Mouse (Mus musculus) neural tube, embryonic 14.5 days (tissue): ENCODE results near the gene Ltb4r2. TPM values are rescaled to one million over a fixed set of nuclear protein-coding genes. Genes with fewer than 3 reads are reported as not detected.
A peak's percentile ranks its signal among the peaks of the same experiment; 100 is the strongest.

Experiments used
- ATAC-seq: fragments of 200-750 bp; cut with Nextera tagmentation; 2 replicates; pipeline ENCODE4 v1.8.0; 2017; ENCODE audit warnings: low read depth, mild to moderate bottlenecking, moderate TSS enrichment, moderate library complexity
- H3K27ac ChIP-seq: fragments of 300-500 bp; sonication (generic); 2 replicates; pipeline ENCODE4 v1.5.1; 2014; ENCODE audit warnings: low read depth, mild to moderate bottlenecking, control low read depth, low read length, moderate library complexity, mixed read lengths
- H3K27me3 ChIP-seq: fragments of 300-500 bp; sonication (generic); 2 replicates; pipeline ENCODE4 v1.6.1; 2014; ENCODE audit warnings: low read length; ENCODE audit not compliant: control insufficient read depth, insufficient read depth
- H3K36me3 ChIP-seq: fragments of 300-500 bp; sonication (generic); 2 replicates; pipeline ENCODE4 v1.6.1; 2014; ENCODE audit warnings: low read length, mixed read lengths; ENCODE audit not compliant: control insufficient read depth, insufficient read depth
- H3K4me1 ChIP-seq: fragments of 300-500 bp; sonication (generic); 2 replicates; pipeline ENCODE4 v1.6.1; 2014; ENCODE audit warnings: low read length; ENCODE audit not compliant: control insufficient read depth, insufficient read depth
- H3K4me2 ChIP-seq: fragments of 300-500 bp; sonication (generic); 2 replicates; pipeline ENCODE4 v1.6.1; 2014; ENCODE audit warnings: mild to moderate bottlenecking, low read depth, low read length, control low read depth
- H3K4me3 ChIP-seq: fragments of 300-500 bp; sonication (generic); 2 replicates; pipeline ENCODE4 v1.5.1; 2014; ENCODE audit warnings: low read depth, low read length, control low read depth, mixed read lengths
- H3K9ac ChIP-seq: fragments of 300-500 bp; sonication (generic); replicated peaks from 2 replicates; pipeline ENCODE4 v1.6.1; 2014; ENCODE audit warnings: low read depth, mild to moderate bottlenecking, control low read depth, low read length, mixed read lengths
- H3K9me3 ChIP-seq: fragments of 300-500 bp; sonication (generic); 2 replicates; pipeline ENCODE4 v1.6.1; 2016; ENCODE audit warnings: low read length; ENCODE audit not compliant: control insufficient read depth
- WGBS: fragments of 180-500 bp; shearing (Covaris S2); extraction: QIAGEN DNeasy Blood & Tissue Kit; methylation state at CpG from one replicate; pipeline ENCODE4 v1.1.7; 2014; 5-methylcytosine and 5-hydroxymethylcytosine counted together
- polyA plus RNA-seq: library from polyadenylated mRNA; unstranded; fragments of >200 nt; fragmentation: Nextera tagmentation; extraction: Ambion mirVana; gene quantifications from 2 replicates; pipeline ENCODE4 v1.2.1, GENCODE M21; 2014

Gene Ltb4r2
- polyA plus RNA-seq, 1 experiment from 2014 or later, result 0.59 TPM

GRCm38 (mm10) chr14:55730531-55731032, 30.6 kb upstream of the Ltb4r2 start:
- no peaks in the 10 kb centered on the region for H3K36me3 ChIP-seq
- ATAC-seq, result no peak
- WGBS, result 82% methylated on average over 7 of the region's 7 CpGs
- no peaks in the 10 kb centered on the region for H3K9me3 ChIP-seq
- H3K27ac ChIP-seq, result no peak overlapping the region
- H3K4me3 ChIP-seq, result no peak overlapping the region
- H3K4me2 ChIP-seq, result no peak overlapping the region
- H3K4me1 ChIP-seq, result no peaks in the 10 kb centered on the region
- no peaks in the 10 kb centered on the region for H3K27me3 ChIP-seq
- no peak overlapping the region for H3K9ac ChIP-seq

GRCm38 (mm10) chr14:55733889-55734288, 27.3 kb upstream of the Ltb4r2 start:
- 83% methylated on average over 10 of the region's 10 CpGs for WGBS
- H3K9me3 ChIP-seq, result no peaks in the 10 kb centered on the region

GRCm38 (mm10) chr14:55734869-55735268, 26.4 kb upstream of the Ltb4r2 start:
- no peaks in the 10 kb centered on the region for H3K4me1 ChIP-seq
- no peak for ATAC-seq
- no peak overlapping the region for H3K9ac ChIP-seq
- H3K27me3 ChIP-seq, result no peaks in the 10 kb centered on the region
- H3K27ac ChIP-seq, result no peak overlapping the region
- H3K9me3 ChIP-seq, result no peaks in the 10 kb centered on the region
- H3K4me3 ChIP-seq, result no peak overlapping the region
- WGBS, result 74% methylated on average over 7 of the region's 7 CpGs
- peaks cover 4% of the 10 kb centered on the region; the same call in 1 of the 2 replicates for H3K36me3 ChIP-seq
- no peak overlapping the region for H3K4me2 ChIP-seq

More at GRCm38 (mm10) chr14:55733889-55734288, 27.3 kb upstream of the Ltb4r2 start:
- Histone ChIP-seq H3K27ac (no peak overlapping the region), H3K4me1 (no peaks in the 10 kb centered on the region), H3K9ac (no peak overlapping the region), H3K27me3 (no peaks in the 10 kb centered on the region), H3K36me3 (peaks cover 3% of the 10 kb centered on the region; the same call in 1 of the 2 replicates), H3K4me2 (no peak overlapping the region), H3K4me3 (no peak overlapping the region)
- no peak for ATAC-seq

- Histone ChIP-seq H3K9me3 (no peaks in the 10 kb centered on the region), H3K36me3 (peaks cover 9% of the 10 kb centered on the region; the same call in 1 of the 2 replicates), H3K9ac (no peak overlapping the region), H3K27me3 (no peaks in the 10 kb centered on the region), H3K4me1 (no peaks in the 10 kb centered on the region), H3K4me2 (no peak overlapping the region), H3K27ac (no peak overlapping the region), H3K4me3 (no peak overlapping the region)
- WGBS, result 67% methylated on average over 3 of the region's 3 CpGs
- no peak for ATAC-seq
Observed at GRCm38 (mm10) chr14:55735334-55735733, 25.9 kb upstream of the Ltb4r2 start.

GRCm38 (mm10) chr14:55735758-55736157, 25.5 kb upstream of the Ltb4r2 start:
- ATAC-seq, result no peak
- Histone ChIP-seq H3K4me2 (no peak overlapping the region), H3K4me3 (no peak overlapping the region), H3K36me3 (peaks cover 9% of the 10 kb centered on the region; the same call in 1 of the 2 replicates), H3K27ac (no peak overlapping the region), H3K9ac (no peak overlapping the region), H3K27me3 (no peaks in the 10 kb centered on the region), H3K4me1 (no peaks in the 10 kb centered on the region), H3K9me3 (no peaks in the 10 kb centered on the region)
- 85% methylated on average over 4 of the region's 4 CpGs for WGBS

- ATAC-seq, result no peak
- 91% methylated on average over 9 of the region's 9 CpGs for WGBS
- H3K36me3 ChIP-seq, result peaks cover 9% of the 10 kb centered on the region; the same call in 1 of the 2 replicates
- H3K9me3 ChIP-seq, result no peaks in the 10 kb centered on the region
- no peak overlapping the region for H3K4me3 ChIP-seq
- H3K27me3 ChIP-seq, result no peaks in the 10 kb centered on the region
- no peak overlapping the region for H3K27ac ChIP-seq
- H3K4me1 ChIP-seq, result no peaks in the 10 kb centered on the region
- no peak overlapping the region for H3K4me2 ChIP-seq
- no peak overlapping the region for H3K9ac ChIP-seq
Observed at GRCm38 (mm10) chr14:55737086-55737687, 24.0 kb upstream of the Ltb4r2 start.

- no peak overlapping the region for H3K4me3 ChIP-seq
- no peak overlapping the region for H3K9ac ChIP-seq
- 20% methylated on average over 10 of the region's 10 CpGs for WGBS
Observed at GRCm38 (mm10) chr14:55743711-55744110, 17.5 kb upstream of the Ltb4r2 start.

GRCm38 (mm10) chr14:55745180-55745860, 15.9 kb upstream of the Ltb4r2 start, which contains the start of the genes Dhrs1 and Nop9:
Gene Dhrs1 (minus strand): TSS chr14:55745690.
Gene Nop9 (plus strand): TSS chr14:55745693.
- Histone ChIP-seq H3K9ac (peak within 1 kb of the TSS; percentile 74), H3K36me3 (0 out of 2 replicates have a peak, but pooled peaks cover under 1% of the 10 kb centered on the region), H3K4me1 (peaks cover 23% of the 10 kb centered on the region), H3K27ac (0 out of 2 replicates have a peak within 1 kb of the TSS, but pooled peaks have one; percentile 0), H3K9me3 (no peaks in the 10 kb centered on the region), H3K4me2 (peak within 1 kb of the TSS; percentile 96), H3K27me3 (no peaks in the 10 kb centered on the region), H3K4me3 (peak within 1 kb of the TSS; percentile 84)
- 1% methylated on average over 48 of the region's 48 CpGs for WGBS
- peak; percentile 83 for ATAC-seq

More at GRCm38 (mm10) chr14:55743711-55744110, 17.5 kb upstream of the Ltb4r2 start:
- Histone ChIP-seq H3K27ac (no peak overlapping the region), H3K27me3 (no peaks in the 10 kb centered on the region), H3K9me3 (no peaks in the 10 kb centered on the region), H3K36me3 (0 out of 2 replicates have a peak, but pooled peaks cover 7% of the 10 kb centered on the region), H3K4me1 (peaks cover 23% of the 10 kb centered on the region), H3K4me2 (peak overlapping the region; percentile 16; the same call in 1 of the 2 replicates)
- peak; percentile 60; the same call in 1 of the 2 replicates for ATAC-seq

GRCm38 (mm10) chr14:55745861-55746237, 15.4 kb upstream of the Ltb4r2 start:
- peak overlapping the region; percentile 84 for H3K4me3 ChIP-seq
- H3K27ac ChIP-seq, result 0 out of 2 replicates have a peak overlapping the region, but pooled peaks have one; percentile 0
- H3K27me3 ChIP-seq, result no peaks in the 10 kb centered on the region
- no peaks in the 10 kb centered on the region for H3K9me3 ChIP-seq
- WGBS, result under 1% methylated on average over 31 of the region's 31 CpGs
- H3K9ac ChIP-seq, result peak overlapping the region; percentile 74
- H3K4me2 ChIP-seq, result peak overlapping the region; percentile 96
- no peaks in the 10 kb centered on the region for H3K36me3 ChIP-seq
- H3K4me1 ChIP-seq, result peaks cover 23% of the 10 kb centered on the region
- ATAC-seq, result no peak
